Mouse (Mus musculus): ENCODE results near the gene Zfp553. TPM values are rescaled to one million over a fixed set of nuclear protein-coding genes. Genes with fewer than 3 reads are reported as not detected.

Zfp553 gene
- polyA plus RNA-seq, 1 experiment from 2014 or later = 23.6 TPM

DNA sequence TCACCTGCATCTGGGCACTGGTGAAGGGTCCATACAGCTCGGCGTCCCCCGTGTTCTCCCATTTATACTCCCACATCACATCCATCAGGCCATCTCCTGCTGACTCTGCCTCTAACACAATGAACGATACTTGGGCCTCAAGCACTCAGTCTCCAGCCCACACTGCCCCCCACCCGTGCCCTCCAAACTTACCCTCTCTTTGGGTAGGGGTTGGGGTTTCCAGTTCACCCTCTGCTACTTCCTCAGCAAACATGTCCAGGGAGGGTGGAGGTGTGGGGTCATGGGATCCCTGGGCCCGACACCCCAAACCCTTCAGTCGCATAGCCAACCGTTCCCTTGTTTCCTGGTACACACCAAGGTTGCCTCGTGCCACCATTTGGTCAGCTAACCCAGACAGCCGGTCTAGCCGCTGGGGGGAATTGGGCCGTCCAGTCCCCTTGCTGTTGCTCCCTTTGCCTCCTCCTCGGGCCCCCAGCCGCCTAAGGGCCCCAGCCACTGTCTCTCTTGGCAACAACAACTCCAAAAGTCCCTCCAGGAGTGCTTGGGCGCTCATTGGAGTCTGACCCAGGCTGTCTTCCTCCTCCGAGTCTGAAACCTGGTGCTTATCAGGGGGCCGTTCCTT lies 38.7 kb upstream of the Zfp553 start:
- H3K27me3 ChIP-seq (replicated peaks; ENCODE audit: control insufficient read depth, insufficient read depth, low read length) = no peaks in the 10 kb centered on the region
- peaks cover 18% of the 10 kb centered on the region for H3K4me1 ChIP-seq (ENCODE audit: control insufficient read depth, insufficient read depth, low read length)
- peak overlapping the region; percentile 68 for H3K4me2 ChIP-seq (ENCODE audit: low read depth, low read length)
- H3K9ac ChIP-seq (ENCODE audit: low read depth, low read length) = no peak overlapping the region
- H3K9me3 ChIP-seq (ENCODE audit: control insufficient read depth, low read length) = no peaks in the 10 kb centered on the region
- WGBS = 92% methylated on average over 17 of the region's 17 CpGs
- peaks cover 28% of the 10 kb centered on the region for H3K36me3 ChIP-seq (ENCODE audit: control insufficient read depth, insufficient read depth, low read length)
- H3K4me3 ChIP-seq (ENCODE audit: low read length) = 0 out of 2 replicates have a peak overlapping the region, but pooled peaks have one; percentile 77
- no peak for ATAC-seq
- H3K27ac ChIP-seq (ENCODE audit: low read length) = 0 out of 2 replicates have a peak overlapping the region, but pooled peaks have one; percentile 90

DNA sequence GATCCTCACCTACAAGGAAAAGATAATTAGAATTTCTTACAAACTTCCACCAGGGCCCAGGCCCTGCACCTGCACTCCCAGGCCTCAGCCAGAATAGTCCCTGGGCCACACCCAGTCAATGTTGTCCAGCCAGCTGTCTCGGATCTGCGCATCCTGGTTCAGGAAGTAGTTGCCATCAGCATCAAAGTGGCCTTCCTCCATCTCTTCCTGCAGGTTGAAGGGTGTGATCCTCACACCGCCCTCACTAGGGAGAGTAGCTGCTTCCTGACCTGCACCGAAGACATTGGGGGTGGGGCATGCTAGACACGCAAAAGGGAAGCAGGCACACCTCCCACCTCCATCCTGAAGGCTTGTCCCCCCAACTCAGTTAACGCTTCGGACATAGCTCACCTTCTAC lies 38.2 kb upstream of the Zfp553 start:
- peaks cover 18% of the 10 kb centered on the region for H3K4me1 ChIP-seq (ENCODE audit: control insufficient read depth, insufficient read depth, low read length)
- no peaks in the 10 kb centered on the region for H3K9me3 ChIP-seq (ENCODE audit: control insufficient read depth, low read length)
- H3K27me3 ChIP-seq (replicated peaks; ENCODE audit: control insufficient read depth, insufficient read depth, low read length) = no peaks in the 10 kb centered on the region
- peak overlapping the region; percentile 79 for H3K9ac ChIP-seq (ENCODE audit: low read depth, low read length)
- no peak for ATAC-seq
- peak overlapping the region; percentile 68 for H3K4me2 ChIP-seq (ENCODE audit: low read depth, low read length)
- peak overlapping the region; percentile 90; the same call in 1 of the 2 replicates for H3K27ac ChIP-seq (ENCODE audit: low read length)
- 70% methylated on average over 7 of the region's 7 CpGs for WGBS
- peak overlapping the region; percentile 77 for H3K4me3 ChIP-seq (ENCODE audit: low read length)
- peaks cover 33% of the 10 kb centered on the region for H3K36me3 ChIP-seq (ENCODE audit: control insufficient read depth, insufficient read depth, low read length)

DNA sequence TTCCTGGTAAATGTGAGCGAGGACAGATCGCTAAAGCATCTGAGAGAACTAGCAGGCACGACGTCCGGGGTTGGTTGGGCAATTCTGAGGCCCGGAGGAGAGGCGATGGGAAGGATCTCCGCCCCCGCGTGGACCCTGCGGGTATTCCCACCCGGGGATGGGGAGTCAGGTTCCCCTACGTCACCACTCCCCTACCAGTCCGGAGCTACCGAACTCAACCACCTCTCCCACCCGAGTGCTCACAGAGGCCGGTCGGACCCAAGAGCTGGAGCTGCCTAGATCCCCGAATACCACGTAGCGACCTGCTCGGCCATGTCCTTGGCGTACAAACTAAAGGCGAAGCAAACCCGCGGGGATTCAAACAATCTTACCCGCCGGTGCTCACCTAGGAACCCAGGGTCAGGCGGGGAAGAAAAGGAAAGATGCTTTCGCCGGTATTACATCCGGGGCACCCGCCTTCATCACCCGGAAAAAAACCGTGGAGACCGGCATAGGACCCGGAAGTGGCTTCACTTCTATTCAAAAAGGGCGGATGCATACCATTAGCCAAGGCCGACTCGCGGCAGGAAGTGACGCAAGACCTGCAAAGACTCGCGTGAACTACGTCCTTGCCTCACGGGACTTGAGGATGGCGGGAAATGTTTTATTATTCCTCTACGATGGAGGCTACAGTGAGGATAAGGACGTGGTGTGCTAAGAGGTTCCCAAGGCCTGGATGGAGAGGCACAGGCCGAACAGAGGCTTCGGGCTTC lies 37.1 kb upstream of the Zfp553 start, which contains the start of gene Cd2bp2:
Gene Cd2bp2, minus strand, starts transcription at position 507 of the 752 bp plus-strand sequence.
- Histone ChIP-seq H3K4me3 (ENCODE audit: low read length) (peak within 1 kb of the TSS; percentile 77), H3K9me3 (ENCODE audit: control insufficient read depth, low read length) (no peaks in the 10 kb centered on the region), H3K27me3 (replicated peaks; ENCODE audit: control insufficient read depth, insufficient read depth, low read length) (no peaks in the 10 kb centered on the region), H3K4me2 (ENCODE audit: low read depth, low read length) (peak within 1 kb of the TSS; percentile 68), H3K36me3 (ENCODE audit: control insufficient read depth, insufficient read depth, low read length) (peaks cover 33% of the 10 kb centered on the region), H3K9ac (ENCODE audit: low read depth, low read length) (peak within 1 kb of the TSS; percentile 79), H3K4me1 (ENCODE audit: control insufficient read depth, insufficient read depth, low read length) (peaks cover 18% of the 10 kb centered on the region), H3K27ac (ENCODE audit: low read length) (peak within 1 kb of the TSS; percentile 90)
- peak; percentile 98 for ATAC-seq
- WGBS = under 1% methylated on average over 51 of the region's 51 CpGs

DNA sequence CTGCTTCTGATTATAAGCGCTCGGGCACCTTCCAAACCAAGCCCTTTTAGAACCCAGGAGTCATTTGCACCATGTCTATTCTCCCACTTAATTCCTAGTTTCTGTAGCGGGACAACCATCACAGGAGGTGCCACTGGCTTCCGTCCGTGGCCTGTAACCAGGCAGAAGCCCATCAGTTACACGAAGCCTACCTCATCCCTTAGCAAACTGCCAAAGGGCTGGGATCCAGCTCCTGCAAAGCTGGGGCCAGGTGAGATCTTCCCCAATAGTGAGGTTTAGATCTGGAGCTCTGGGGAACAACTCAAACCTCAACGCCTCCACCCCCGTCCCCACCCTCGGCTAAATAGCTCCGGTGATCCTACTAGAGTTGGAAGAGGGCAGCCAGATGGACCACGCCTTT lies 36.4 kb upstream of the Zfp553 start:
- Histone ChIP-seq H3K9ac (ENCODE audit: low read depth, low read length) (peak overlapping the region; percentile 66), H3K27me3 (replicated peaks; ENCODE audit: control insufficient read depth, insufficient read depth, low read length) (no peaks in the 10 kb centered on the region), H3K4me2 (ENCODE audit: low read depth, low read length) (peak overlapping the region; percentile 65), H3K27ac (ENCODE audit: low read length) (peak overlapping the region; percentile 68; the same call in 1 of the 2 replicates), H3K36me3 (ENCODE audit: control insufficient read depth, insufficient read depth, low read length) (peaks cover 30% of the 10 kb centered on the region), H3K9me3 (ENCODE audit: control insufficient read depth, low read length) (no peaks in the 10 kb centered on the region), H3K4me1 (ENCODE audit: control insufficient read depth, insufficient read depth, low read length) (peaks cover 18% of the 10 kb centered on the region), H3K4me3 (ENCODE audit: low read length) (peak overlapping the region; percentile 77)
- ATAC-seq = no peak
- 51% methylated on average over 11 of the region's 11 CpGs for WGBS

DNA sequence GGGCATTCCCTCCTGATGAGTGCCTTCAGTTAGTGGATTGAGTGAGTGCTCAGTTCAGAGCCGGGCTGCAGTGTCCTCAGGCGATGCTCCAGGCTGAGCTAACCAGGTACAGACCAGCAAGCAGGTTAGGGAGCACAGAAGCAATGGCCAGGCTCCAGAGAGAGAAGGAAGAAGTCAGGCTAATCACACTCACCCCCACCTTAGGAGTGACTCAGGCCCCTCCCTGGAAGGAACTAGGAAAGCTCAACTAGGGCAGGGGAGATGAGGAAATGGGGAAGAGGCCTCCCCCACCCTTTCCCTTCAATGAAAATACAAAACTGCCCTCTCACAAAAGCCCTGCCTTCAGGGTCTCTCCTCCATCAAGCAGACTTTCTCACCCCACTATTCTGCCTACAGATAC lies 26.3 kb upstream of the Zfp553 start:
- H3K4me2 ChIP-seq (ENCODE audit: low read depth, low read length) = peak overlapping the region; percentile 78
- H3K36me3 ChIP-seq (ENCODE audit: control insufficient read depth, insufficient read depth, low read length) = peaks cover 12% of the 10 kb centered on the region
- peak overlapping the region; percentile 93 for H3K9ac ChIP-seq (ENCODE audit: low read depth, low read length)
- ATAC-seq = no peak
- no peaks in the 10 kb centered on the region for H3K27me3 ChIP-seq (replicated peaks; ENCODE audit: control insufficient read depth, insufficient read depth, low read length)
- peak overlapping the region; percentile 27; the same call in 1 of the 2 replicates for H3K27ac ChIP-seq (ENCODE audit: low read length)
- peak overlapping the region; percentile 95 for H3K4me3 ChIP-seq (ENCODE audit: low read length)
- WGBS = 42% methylated on average over 2 of the region's 2 CpGs
- peaks cover 13% of the 10 kb centered on the region for H3K4me1 ChIP-seq (ENCODE audit: control insufficient read depth, insufficient read depth, low read length)
- no peaks in the 10 kb centered on the region for H3K9me3 ChIP-seq (ENCODE audit: control insufficient read depth, low read length)

DNA sequence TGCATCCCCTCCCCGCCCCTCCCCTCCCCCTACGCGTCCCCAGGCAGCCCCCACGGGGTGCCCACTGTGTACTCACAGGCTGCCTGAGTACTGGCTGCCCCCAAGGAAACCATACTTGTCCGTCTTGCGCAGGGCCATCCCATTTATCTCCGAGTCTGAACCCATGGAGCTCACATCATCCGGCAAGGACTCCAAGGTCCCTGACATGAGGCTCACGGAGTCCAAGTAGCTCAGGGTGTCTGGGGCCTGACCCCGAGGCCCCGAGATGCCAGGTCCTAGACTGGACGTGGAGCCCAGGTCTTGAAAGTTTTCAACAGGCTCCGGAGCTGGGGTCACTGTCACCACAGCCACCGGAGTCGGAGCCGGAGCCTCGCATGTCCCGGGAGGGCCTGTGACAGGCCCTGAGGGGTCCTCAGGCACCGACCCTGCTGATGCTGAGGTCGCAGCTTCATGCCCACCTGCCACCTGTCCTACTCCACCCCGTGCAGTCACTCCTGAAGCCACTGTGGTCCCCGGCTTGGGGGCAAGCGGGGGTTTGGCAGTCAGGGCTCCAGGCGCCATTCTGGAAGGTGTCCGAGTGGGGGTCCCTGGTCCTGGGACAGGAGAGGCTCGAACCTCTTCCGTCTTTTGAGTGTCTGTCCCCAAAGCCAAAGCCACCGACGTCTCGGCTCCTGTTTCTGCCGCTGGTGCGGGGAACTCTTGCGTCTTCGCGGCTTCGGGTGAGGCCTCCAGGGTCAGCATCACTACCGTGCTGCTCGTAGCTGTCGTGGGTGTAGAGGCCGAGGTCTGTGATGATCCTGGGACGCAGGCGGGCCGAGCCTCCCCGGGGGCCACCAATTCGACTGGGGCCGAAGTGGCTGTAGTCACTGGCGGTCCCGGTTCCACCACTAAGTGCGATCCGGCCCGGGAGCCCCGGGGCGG lies 25.2 kb upstream of the Zfp553 start:
- ATAC-seq = peak; percentile 16
- Histone ChIP-seq H3K27me3 (replicated peaks; ENCODE audit: control insufficient read depth, insufficient read depth, low read length) (no peaks in the 10 kb centered on the region), H3K4me2 (ENCODE audit: low read depth, low read length) (peak overlapping the region; percentile 78), H3K4me3 (ENCODE audit: low read length) (peak overlapping the region; percentile 95), H3K9me3 (ENCODE audit: control insufficient read depth, low read length) (no peaks in the 10 kb centered on the region), H3K36me3 (ENCODE audit: control insufficient read depth, insufficient read depth, low read length) (peaks cover 10% of the 10 kb centered on the region), H3K27ac (ENCODE audit: low read length) (peak overlapping the region; percentile 90), H3K9ac (ENCODE audit: low read depth, low read length) (peak overlapping the region; percentile 93), H3K4me1 (ENCODE audit: control insufficient read depth, insufficient read depth, low read length) (peaks cover 13% of the 10 kb centered on the region)
- WGBS = under 1% methylated on average over 53 of the region's 53 CpGs

DNA sequence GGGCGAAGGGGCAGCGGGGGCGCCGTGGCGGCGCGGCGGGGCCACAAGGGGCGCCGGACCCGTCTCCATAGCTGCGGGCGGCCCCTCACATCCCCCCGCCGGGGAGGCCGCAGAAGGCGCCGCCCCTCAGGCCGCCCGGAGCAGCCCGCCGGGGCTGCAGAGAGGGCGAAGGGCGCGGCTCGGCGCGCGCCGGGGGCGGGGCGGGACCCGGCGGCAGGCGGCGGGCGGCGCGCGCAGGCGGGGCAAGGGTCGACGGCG lies 24.6 kb upstream of the Zfp553 start, which contains the start of gene Tbc1d10b:
Gene Tbc1d10b, minus strand, starts transcription at position 174 of the 258 bp plus-strand sequence.
- Histone ChIP-seq H3K27ac (ENCODE audit: low read length) (peak within 1 kb of the TSS; percentile 90), H3K9me3 (ENCODE audit: control insufficient read depth, low read length) (no peaks in the 10 kb centered on the region), H3K27me3 (replicated peaks; ENCODE audit: control insufficient read depth, insufficient read depth, low read length) (no peaks in the 10 kb centered on the region), H3K36me3 (ENCODE audit: control insufficient read depth, insufficient read depth, low read length) (peaks cover 4% of the 10 kb centered on the region; the same call in 1 of the 2 replicates), H3K4me3 (ENCODE audit: low read length) (peak within 1 kb of the TSS; percentile 95), H3K9ac (ENCODE audit: low read depth, low read length) (peak within 1 kb of the TSS; percentile 93), H3K4me2 (ENCODE audit: low read depth, low read length) (peak within 1 kb of the TSS; percentile 78), H3K4me1 (ENCODE audit: control insufficient read depth, insufficient read depth, low read length) (peaks cover 13% of the 10 kb centered on the region)
- peak; percentile 44 for ATAC-seq
- WGBS = 0% methylated on average over 20 of the region's 44 CpGs

DNA sequence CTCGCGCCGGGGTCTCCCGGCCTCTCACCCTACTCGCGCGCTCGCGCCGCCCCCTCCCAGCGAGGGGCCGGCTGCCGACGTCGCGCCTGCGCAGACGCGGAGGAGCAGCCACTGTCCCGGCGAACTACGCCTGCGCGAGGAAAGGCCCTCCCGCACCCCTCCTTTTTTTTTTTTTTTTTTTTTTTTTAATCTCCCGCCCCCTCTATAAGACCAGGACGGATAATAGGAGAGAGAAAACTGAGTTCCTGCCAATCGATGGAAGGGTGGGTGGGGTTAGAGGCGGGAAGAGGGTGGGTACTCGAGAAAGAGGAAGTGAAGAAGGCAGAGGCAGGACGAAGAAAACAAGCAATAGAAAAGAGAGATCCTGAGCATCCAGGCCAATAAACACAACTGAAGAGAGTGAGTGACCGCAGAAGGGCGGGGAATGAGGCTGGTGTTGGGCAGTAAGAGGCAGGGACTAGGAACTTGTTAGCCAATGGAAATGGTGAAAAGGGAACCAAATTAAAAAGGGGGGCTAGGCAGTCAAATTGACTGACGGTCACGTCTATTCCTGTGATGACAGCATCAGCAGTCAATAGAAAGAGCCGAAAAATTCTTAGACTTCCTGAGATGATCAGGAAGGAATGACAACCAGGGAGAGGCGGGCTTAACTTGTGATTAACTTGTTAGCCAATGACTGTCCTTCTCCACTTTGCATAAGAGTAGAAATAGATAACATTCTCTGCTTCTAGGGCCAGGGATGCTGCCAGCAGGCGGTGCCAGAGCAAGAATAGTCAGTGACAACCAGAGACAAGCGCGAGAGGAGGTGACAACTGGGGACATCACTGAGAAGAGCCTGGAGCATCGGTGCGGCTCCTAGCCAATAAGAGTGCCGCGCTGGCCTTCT lies 24.1 kb upstream of the Zfp553 start, which contains the start of gene Mylpf:
Gene Mylpf, plus strand, starts transcription at position 338 of the 886 bp plus-strand sequence.
- Histone ChIP-seq H3K4me1 (ENCODE audit: control insufficient read depth, insufficient read depth, low read length) (peaks cover 13% of the 10 kb centered on the region), H3K9me3 (ENCODE audit: control insufficient read depth, low read length) (no peaks in the 10 kb centered on the region), H3K27ac (ENCODE audit: low read length) (peak within 1 kb of the TSS; percentile 90), H3K4me3 (ENCODE audit: low read length) (peak within 1 kb of the TSS; percentile 95), H3K4me2 (ENCODE audit: low read depth, low read length) (peak within 1 kb of the TSS; percentile 78), H3K9ac (ENCODE audit: low read depth, low read length) (peak within 1 kb of the TSS; percentile 93), H3K27me3 (replicated peaks; ENCODE audit: control insufficient read depth, insufficient read depth, low read length) (no peaks in the 10 kb centered on the region), H3K36me3 (ENCODE audit: control insufficient read depth, insufficient read depth, low read length) (no peaks in the 10 kb centered on the region)
- WGBS = under 1% methylated on average over 43 of the region's 44 CpGs
- ATAC-seq = peak; percentile 95
